Mouse (Mus musculus): Measurements from ENCODE around the gene Pa2g4. TPM values are rescaled to one million over a fixed set of nuclear protein-coding genes. Genes with fewer than 3 reads are reported as not detected.

Pa2g4 gene
- 45.7 and 60.1 TPM in 2 replicates for polyA plus RNA-seq (2021; fragmentation: Nextera tagmentation)
- long read RNA-seq, experiment 1, transcript Pa2g4-201 (12 exons, 2,432 nt): major isoform, 211 of 272 reads
- long read RNA-seq, experiment 1, partial matches to known transcripts: 57 of 272 reads
- long read RNA-seq, experiment 1, other reads (novel, unspliced or antisense): 4 of 272 reads
- long read RNA-seq, experiment 2, transcript Pa2g4-203 (2 exons, 684 nt): minor isoform, 5 of 113 reads
- long read RNA-seq, experiment 2, transcript Pa2g4-201 (12 exons, 2,432 nt): major isoform, 18 of 113 reads
- long read RNA-seq, experiment 2, partial matches to known transcripts: 88 of 113 reads
- long read RNA-seq, experiment 2, other reads (novel, unspliced or antisense): 2 of 113 reads

DNA sequence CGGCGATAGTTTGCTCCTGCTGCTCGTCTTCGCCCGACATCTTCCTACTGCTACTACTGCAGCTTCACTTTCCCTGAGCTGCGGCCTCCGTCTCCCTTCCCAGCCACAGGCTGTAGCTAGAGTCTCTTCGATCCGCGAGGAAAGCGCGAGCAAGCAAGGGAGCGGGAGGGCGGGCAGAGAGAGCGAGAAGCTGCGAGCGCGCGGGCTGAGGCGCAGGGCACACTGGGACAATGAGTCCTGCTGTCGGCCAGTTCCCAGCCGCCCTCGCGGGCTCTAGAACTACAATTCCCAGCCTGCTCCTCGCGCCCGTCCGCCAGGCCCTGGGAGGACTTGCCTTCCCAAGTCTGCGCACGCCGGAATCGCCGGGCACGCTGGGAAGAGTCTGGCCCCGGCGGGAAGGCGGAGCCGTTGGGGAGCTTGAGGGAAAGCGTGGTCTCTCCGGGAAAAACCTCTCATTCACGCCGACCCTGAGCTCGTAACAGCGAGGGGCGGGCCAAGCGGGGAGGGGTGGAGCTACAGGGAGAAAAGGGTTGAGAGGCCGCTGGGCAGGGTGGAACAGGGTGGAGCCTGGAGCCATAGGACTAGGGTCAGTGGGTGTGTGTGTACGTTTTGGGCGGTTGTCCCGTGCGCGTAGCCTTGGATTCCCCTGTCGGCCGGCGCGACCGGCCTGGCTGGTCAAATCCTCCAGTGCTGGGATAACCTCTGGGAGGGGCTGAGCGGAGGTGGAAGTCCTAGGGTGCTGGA is at the start of gene Pa2g4:
Gene Pa2g4, minus strand, starts transcription at position 200 of the 744 bp plus-strand sequence.

DNA sequence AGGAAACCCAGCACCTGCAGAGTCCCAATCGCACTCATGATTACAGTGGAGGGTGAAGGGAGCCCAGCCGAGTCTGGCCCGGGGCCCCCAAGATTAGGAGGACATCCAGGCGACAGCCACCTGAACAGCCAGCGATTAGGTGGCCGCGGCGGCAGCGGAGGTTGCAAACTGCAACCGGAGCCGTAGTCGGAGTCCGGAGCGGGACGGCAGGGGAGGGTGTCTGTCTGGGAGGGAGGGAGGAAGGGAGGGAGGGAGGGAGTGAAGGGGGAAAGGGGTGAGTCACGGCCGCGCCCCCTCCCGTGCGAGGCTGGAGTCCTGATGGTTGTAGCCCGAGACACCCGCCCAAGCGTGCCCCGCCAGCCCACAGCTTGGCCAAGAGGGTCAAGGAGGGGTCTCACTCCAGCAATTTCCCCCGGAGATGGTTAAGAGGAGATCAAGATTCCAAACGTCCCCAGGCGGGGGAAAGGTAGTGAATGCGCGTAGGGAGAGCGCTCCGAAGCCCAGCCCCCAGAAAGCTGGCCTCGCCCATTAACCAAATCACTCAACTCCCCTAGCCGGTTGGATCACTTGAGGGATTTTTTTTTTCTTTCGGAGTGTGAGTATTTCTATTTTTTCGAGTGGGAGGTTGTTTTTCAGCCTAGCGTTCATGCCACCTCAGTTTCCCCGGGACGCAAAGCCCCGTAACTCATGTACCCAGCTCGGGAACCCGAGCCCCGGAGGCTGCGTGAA is 23.8 kb upstream of the Pa2g4 start, which contains the start of gene Erbb3:
Gene Erbb3, minus strand, starts transcription at position 189 of the 729 bp plus-strand sequence.

GRCm38 (mm10) chr10:128548947-128549681 is 16.7 kb downstream of the Pa2g4 start, which contains the start of gene Rpl41:
Gene Rpl41, minus strand, starts transcription at chr10:128549305.

GRCm38 (mm10) chr10:128547361-128548032 is 18.3 kb downstream of the Pa2g4 start, which contains the start of gene Zc3h10:
Gene Zc3h10, minus strand, starts transcription at chr10:128547774.

DNA sequence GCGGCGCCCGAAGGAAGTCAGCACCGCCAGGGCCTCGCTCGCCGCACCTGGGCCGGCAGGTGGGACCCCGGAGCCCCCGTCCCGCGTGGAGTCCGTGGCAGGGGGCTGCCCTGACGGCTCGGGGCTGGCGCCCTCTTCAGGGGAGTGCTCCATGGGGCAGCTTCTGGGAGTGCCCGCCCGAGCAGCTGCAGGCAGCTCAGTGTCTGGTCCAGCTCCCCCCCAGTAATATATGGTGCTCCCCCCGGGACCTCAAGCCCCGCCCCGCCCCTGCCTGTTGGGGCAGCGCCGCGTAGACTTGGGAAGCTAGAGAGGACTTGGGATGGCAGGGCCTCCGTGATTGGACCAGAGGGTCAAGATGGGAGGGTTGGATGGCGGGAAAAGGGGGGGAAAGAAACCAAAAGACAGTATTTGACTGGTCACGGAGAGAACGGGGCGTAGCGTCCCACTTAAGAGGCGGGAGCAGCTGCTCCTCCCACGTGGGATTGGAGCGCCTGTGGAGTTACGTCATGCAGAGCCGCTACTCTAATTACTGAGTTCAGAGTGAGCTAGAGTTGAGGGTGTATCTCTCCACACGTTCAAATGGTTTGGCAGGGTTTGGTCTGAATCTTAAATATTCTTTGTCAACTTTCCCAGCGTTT is 40.0 kb downstream of the Pa2g4 start, which contains the start of gene Esyt1:
Gene Esyt1, minus strand, starts transcription at position 201 of the 638 bp plus-strand sequence.

Other genes with a start within 250 kb of the Pa2g4 start
- gene Cnpy2, start 243.5 kb downstream of the Pa2g4 start, polyA plus RNA-seq (2021; fragmentation: Nextera tagmentation): 113 and 142 TPM in 2 replicates
- 189 and 199 TPM in 2 replicates for gene Cs, start 228.3 kb downstream of the Pa2g4 start, polyA plus RNA-seq (2021; fragmentation: Nextera tagmentation)
- gene Coq10a, start 197.0 kb downstream of the Pa2g4 start, polyA plus RNA-seq (2021; fragmentation: Nextera tagmentation): 20.7 and 55.1 TPM in 2 replicates
- gene Ankrd52, start 188.9 kb downstream of the Pa2g4 start, polyA plus RNA-seq (2021; fragmentation: Nextera tagmentation): 5.9 and 11.9 TPM in 2 replicates
- gene Slc39a5, start 164.8 kb downstream of the Pa2g4 start, polyA plus RNA-seq (2021; fragmentation: Nextera tagmentation): 0.25 and 0.39 TPM in 2 replicates
- 98.0 and 168 TPM in 2 replicates for gene Nabp2, start 154.5 kb downstream of the Pa2g4 start, polyA plus RNA-seq (2021; fragmentation: Nextera tagmentation)
- 67.9 and 86.2 TPM in 2 replicates for gene Rnf41, start 154.3 kb downstream of the Pa2g4 start, polyA plus RNA-seq (2021; fragmentation: Nextera tagmentation)
- 61.2 and 108 TPM in 2 replicates for gene Smarcc2, start 106.7 kb downstream of the Pa2g4 start, polyA plus RNA-seq (2021; fragmentation: Nextera tagmentation)
- 1,011 and 1,043 TPM in 2 replicates for gene Myl6, start 71.8 kb downstream of the Pa2g4 start, polyA plus RNA-seq (2021; fragmentation: Nextera tagmentation)
- gene Myl6b, start 67.3 kb downstream of the Pa2g4 start, polyA plus RNA-seq (2021; fragmentation: Nextera tagmentation): 2.5 and 5.2 TPM in 2 replicates
- 2.4 and 3.7 TPM in 2 replicates for gene Esyt1, start 40.1 kb downstream of the Pa2g4 start, polyA plus RNA-seq (2021; fragmentation: Nextera tagmentation)
- 6.2 and 7.6 TPM in 2 replicates for gene Zc3h10, start 18.2 kb downstream of the Pa2g4 start, polyA plus RNA-seq (2021; fragmentation: Nextera tagmentation)
- 7,009 and 7,293 TPM in 2 replicates for gene Rpl41, start 16.7 kb downstream of the Pa2g4 start, polyA plus RNA-seq (2021; fragmentation: Nextera tagmentation)
- gene Erbb3, start 23.7 kb upstream of the Pa2g4 start, polyA plus RNA-seq (2021; fragmentation: Nextera tagmentation): 1.4 and 1.7 TPM in 2 replicates
- gene Rps26, start 60.8 kb upstream of the Pa2g4 start, polyA plus RNA-seq (2021; fragmentation: Nextera tagmentation): 1,144 and 1,161 TPM in 2 replicates
- gene Ikzf4, start 80.0 kb upstream of the Pa2g4 start, polyA plus RNA-seq (2021; fragmentation: Nextera tagmentation): 3.2 and 6.0 TPM in 2 replicates
- 7.3 and 7.4 TPM in 2 replicates for gene Suox, start 108.1 kb upstream of the Pa2g4 start, polyA plus RNA-seq (2021; fragmentation: Nextera tagmentation)
- 45.1 and 76.1 TPM in 2 replicates for gene Rab5b, start 130.3 kb upstream of the Pa2g4 start, polyA plus RNA-seq (2021; fragmentation: Nextera tagmentation)
- 0.31 and 0.96 TPM in 2 replicates for gene Pmel, start 138.2 kb upstream of the Pa2g4 start, polyA plus RNA-seq (2021; fragmentation: Nextera tagmentation)
- gene Cdk2, start 139.0 kb upstream of the Pa2g4 start, polyA plus RNA-seq (2021; fragmentation: Nextera tagmentation): 1.3 TPM in 2 replicates
- gene Dgka, start 178.9 kb upstream of the Pa2g4 start, polyA plus RNA-seq (2021; fragmentation: Nextera tagmentation): 4.4 and 4.6 TPM in 2 replicates
- gene Pym1, start 181.9 kb upstream of the Pa2g4 start, polyA plus RNA-seq (2021; fragmentation: Nextera tagmentation): 6.4 and 11.2 TPM in 2 replicates
- gene Mmp19, start 224.9 kb upstream of the Pa2g4 start, polyA plus RNA-seq (2021; fragmentation: Nextera tagmentation): 0.12 and 0.13 TPM in 2 replicates
- 16.9 and 25.3 TPM in 2 replicates for gene Dnajc14, start 238.1 kb upstream of the Pa2g4 start, polyA plus RNA-seq (2021; fragmentation: Nextera tagmentation)
- gene Tmem198b, start 238.4 kb upstream of the Pa2g4 start, polyA plus RNA-seq (2021; fragmentation: Nextera tagmentation): 3.4 and 3.7 TPM in 2 replicates